Mouse (Mus musculus) heart, embryonic 16.5 days (tissue): ENCODE results near the gene Cdc14b. TPM values are rescaled to one million over a fixed set of nuclear protein-coding genes. Genes with fewer than 3 reads are reported as not detected.
A peak's percentile ranks its signal among the peaks of the same experiment; 100 is the strongest.

Experiments used
- ATAC-seq: fragments of 200-750 bp; cut with Nextera tagmentation; replicated peaks from 2 replicates; pipeline ENCODE4 v1.8.0; 2017; ENCODE audit warnings: moderate number of reproducible peaks; ENCODE audit not compliant: insufficient read depth, low FRiP score; ENCODE audit errors: extremely low read depth
- H3K27ac ChIP-seq: fragments of 300-500 bp; sonication (generic); 2 replicates; pipeline ENCODE4 v1.5.1; 2014; ENCODE audit warnings: mild to moderate bottlenecking, low read length, control low read depth, moderate library complexity
- H3K27me3 ChIP-seq: fragments of 300-500 bp; sonication (generic); 2 replicates; pipeline ENCODE4 v1.6.1; 2014; ENCODE audit warnings: low read length, mixed read lengths; ENCODE audit not compliant: control insufficient read depth, insufficient read depth
- H3K36me3 ChIP-seq: fragments of 300-500 bp; sonication (generic); 2 replicates; pipeline ENCODE4 v1.6.1; 2014; ENCODE audit not compliant: control insufficient read depth, insufficient read depth
- H3K4me1 ChIP-seq: fragments of 300-500 bp; sonication (generic); 2 replicates; pipeline ENCODE4 v1.6.1; 2014; ENCODE audit warnings: low read length, mixed read lengths; ENCODE audit not compliant: control insufficient read depth, insufficient read depth
- H3K4me2 ChIP-seq: fragments of 300-500 bp; sonication (generic); 2 replicates; pipeline ENCODE4 v1.6.1; 2014; ENCODE audit warnings: low read depth, mild to moderate bottlenecking, control low read depth, low read length
- H3K4me3 ChIP-seq: fragments of 300-500 bp; sonication (generic); 2 replicates; pipeline ENCODE4 v1.5.1; 2014; ENCODE audit warnings: mild to moderate bottlenecking, control low read depth, low read length
- H3K9ac ChIP-seq: fragments of 300-500 bp; sonication (generic); 2 replicates; pipeline ENCODE4 v1.6.1; 2014; ENCODE audit warnings: low read length, control low read depth
- H3K9me3 ChIP-seq: fragments of 300-500 bp; sonication (generic); replicated peaks from 2 replicates; pipeline ENCODE4 v1.6.1; 2016; ENCODE audit warnings: low read length; ENCODE audit not compliant: control insufficient read depth
- WGBS: fragments of 180-500 bp; shearing (Covaris S2); extraction: QIAGEN DNeasy Blood & Tissue Kit; methylation state at CpG from one replicate; pipeline ENCODE4 v1.1.7; 2014; 5-methylcytosine and 5-hydroxymethylcytosine counted together
- polyA plus RNA-seq: library from polyadenylated mRNA; unstranded; fragments of >200 nt; fragmentation: Nextera tagmentation; extraction: Ambion mirVana; gene quantifications from 2 replicates; pipeline ENCODE4 v1.2.1, GENCODE M21; 2015

The Cdc14b gene
- polyA plus RNA-seq, 1 experiment from 2014 or later, result 15.5 TPM

GRCm38 (mm10) chr13:64235062-64235715 is 39.9 kb downstream of the Cdc14b start:
- Histone ChIP-seq H3K9ac (no peak overlapping the region; the same call in 1 of the 2 replicates), H3K4me2 (no peak overlapping the region), H3K4me1 (peaks cover 26% of the 10 kb centered on the region), H3K4me3 (no peak overlapping the region), H3K27ac (peak overlapping the region; percentile 55), H3K27me3 (no peaks in the 10 kb centered on the region), H3K36me3 (no peaks in the 10 kb centered on the region), H3K9me3 (no peaks in the 10 kb centered on the region)
- WGBS, result 40% methylated on average over 4 of the region's 4 CpGs
- no peak for ATAC-seq

GRCm38 (mm10) chr13:64233139-64233538 is 42.0 kb downstream of the Cdc14b start:
- H3K4me1 ChIP-seq, result peaks cover 26% of the 10 kb centered on the region
- H3K4me2 ChIP-seq, result no peak overlapping the region
- WGBS, result 59% methylated on average over 4 of the region's 4 CpGs
- H3K27ac ChIP-seq, result no peak overlapping the region
- H3K9ac ChIP-seq, result no peak overlapping the region
- no peaks in the 10 kb centered on the region for H3K27me3 ChIP-seq
- ATAC-seq, result no peak
- no peaks in the 10 kb centered on the region for H3K9me3 ChIP-seq
- H3K36me3 ChIP-seq, result no peaks in the 10 kb centered on the region
- no peak overlapping the region for H3K4me3 ChIP-seq

- no peaks in the 10 kb centered on the region for H3K27me3 ChIP-seq
- 88% methylated on average over 4 of the region's 4 CpGs for WGBS
- ATAC-seq, result no peak
- H3K9me3 ChIP-seq, result no peaks in the 10 kb centered on the region
- H3K4me2 ChIP-seq, result no peak overlapping the region
- no peak overlapping the region for H3K27ac ChIP-seq
- H3K9ac ChIP-seq, result no peak overlapping the region
- H3K4me1 ChIP-seq, result no peaks in the 10 kb centered on the region
- no peak overlapping the region for H3K4me3 ChIP-seq
- no peaks in the 10 kb centered on the region for H3K36me3 ChIP-seq
These were observed 48.4 kb downstream of the Cdc14b start for GRCm38 (mm10) chr13:64226725-64227124.

GRCm38 (mm10) chr13:64225738-64226137 is 49.4 kb downstream of the Cdc14b start:
- no peak overlapping the region for H3K4me2 ChIP-seq
- H3K27me3 ChIP-seq, result no peaks in the 10 kb centered on the region
- H3K9ac ChIP-seq, result no peak overlapping the region
- H3K36me3 ChIP-seq, result no peaks in the 10 kb centered on the region
- WGBS, result 63% methylated on average over 3 of the region's 3 CpGs
- no peak overlapping the region for H3K27ac ChIP-seq
- no peak overlapping the region for H3K4me3 ChIP-seq
- H3K4me1 ChIP-seq, result no peaks in the 10 kb centered on the region
- ATAC-seq, result no peak
- H3K9me3 ChIP-seq, result no peaks in the 10 kb centered on the region

- Histone ChIP-seq H3K4me3 (no peak overlapping the region), H3K4me1 (0 out of 2 replicates have a peak, but pooled peaks cover 5% of the 10 kb centered on the region), H3K9me3 (no peaks in the 10 kb centered on the region), H3K9ac (no peak overlapping the region), H3K27me3 (no peaks in the 10 kb centered on the region), H3K36me3 (no peaks in the 10 kb centered on the region), H3K4me2 (no peak overlapping the region), H3K27ac (no peak overlapping the region)
- ATAC-seq, result no peak
- WGBS, result 93% methylated on average over 5 of the region's 5 CpGs
These were observed 60.2 kb downstream of the Cdc14b start for GRCm38 (mm10) chr13:64214891-64215290.

GRCm38 (mm10) chr13:64211995-64212603 is 63.0 kb downstream of the Cdc14b start:
- Histone ChIP-seq H3K27ac (no peak overlapping the region), H3K36me3 (no peaks in the 10 kb centered on the region), H3K4me2 (no peak overlapping the region), H3K9ac (no peak overlapping the region), H3K9me3 (no peaks in the 10 kb centered on the region), H3K27me3 (no peaks in the 10 kb centered on the region), H3K4me1 (0 out of 2 replicates have a peak, but pooled peaks cover 5% of the 10 kb centered on the region), H3K4me3 (no peak overlapping the region)
- ATAC-seq, result no peak
- WGBS, result 75% methylated on average over 5 of the region's 5 CpGs

- H3K9ac ChIP-seq, result no peak overlapping the region
- no peak overlapping the region for H3K4me3 ChIP-seq
- 91% methylated on average over 6 of the region's 6 CpGs for WGBS
- ATAC-seq, result no peak
- no peaks in the 10 kb centered on the region for H3K36me3 ChIP-seq
- H3K4me1 ChIP-seq, result peaks cover 3% of the 10 kb centered on the region; the same call in 1 of the 2 replicates
- no peaks in the 10 kb centered on the region for H3K27me3 ChIP-seq
- no peak overlapping the region for H3K4me2 ChIP-seq
- H3K27ac ChIP-seq, result no peak overlapping the region
- no peaks in the 10 kb centered on the region for H3K9me3 ChIP-seq
These were observed 66.9 kb downstream of the Cdc14b start for GRCm38 (mm10) chr13:64208146-64208545.

GRCm38 (mm10) chr13:64205186-64205585 is 69.9 kb downstream of the Cdc14b start:
- Histone ChIP-seq H3K27ac (no peak overlapping the region), H3K9me3 (no peaks in the 10 kb centered on the region), H3K4me3 (no peak overlapping the region), H3K36me3 (peaks cover 5% of the 10 kb centered on the region; the same call in 1 of the 2 replicates), H3K4me2 (no peak overlapping the region), H3K9ac (no peak overlapping the region), H3K27me3 (no peaks in the 10 kb centered on the region), H3K4me1 (peaks cover 3% of the 10 kb centered on the region; the same call in 1 of the 2 replicates)
- ATAC-seq, result peak; percentile 79
- 49% methylated on average over 2 of the region's 2 CpGs for WGBS

GRCm38 (mm10) chr13:64204726-64205125 is 70.4 kb downstream of the Cdc14b start:
- no peaks in the 10 kb centered on the region for H3K9me3 ChIP-seq
- 49% methylated on average over 2 of the region's 2 CpGs for WGBS
- no peak overlapping the region for H3K4me3 ChIP-seq
- no peaks in the 10 kb centered on the region for H3K27me3 ChIP-seq
- no peak overlapping the region for H3K27ac ChIP-seq
- peaks cover 7% of the 10 kb centered on the region; the same call in 1 of the 2 replicates for H3K36me3 ChIP-seq
- no peak overlapping the region for H3K9ac ChIP-seq
- no peak overlapping the region for H3K4me2 ChIP-seq
- ATAC-seq, result no peak
- peaks cover 3% of the 10 kb centered on the region; the same call in 1 of the 2 replicates for H3K4me1 ChIP-seq
